Mouse (Mus musculus) kidney, postnatal 25 days (tissue): ENCODE measurements around the gene Dbr1.
"Not testable (repeated sequence)": the region's sequence is repeated elsewhere in the genome, so short reads cannot be mapped to it uniquely, and the experiment has no call there.

Source experiments
- DNase-seq, 2 experiments: peaks; one replicate each; pipeline ENCODE4 v3.0.0; 2021; ENCODE audit warnings: mixed read lengths in 2 of 2

Dbr1 gene

GRCm38 (mm10) chr9:99575677-99576480 lies at the start of gene Dbr1:
Gene Dbr1 (plus strand): TSS chr9:99575799.
- DNase-seq, result peak; percentile 96 to 98

GRCm38 (mm10) chr9:99531865-99532264 lies 43.7 kb upstream of the Dbr1 start:
- DNase-seq, result no peak

- DNase-seq, result no peak
Measured at GRCm38 (mm10) chr9:99546259-99546658, 29.3 kb upstream of the Dbr1 start.

GRCm38 (mm10) chr9:99552068-99552467 lies 23.5 kb upstream of the Dbr1 start:
- no peak for DNase-seq

GRCm38 (mm10) chr9:99553049-99553448 lies 22.6 kb upstream of the Dbr1 start:
- no peak for DNase-seq

- no peak for DNase-seq
Measured at GRCm38 (mm10) chr9:99554052-99554451, 21.5 kb upstream of the Dbr1 start.

GRCm38 (mm10) chr9:99555253-99555652 lies 20.3 kb upstream of the Dbr1 start:
- no peak for DNase-seq

- no peak for DNase-seq
Measured at GRCm38 (mm10) chr9:99557580-99558300, 17.9 kb upstream of the Dbr1 start.

GRCm38 (mm10) chr9:99558824-99559556 lies 16.6 kb upstream of the Dbr1 start:
- no peak for DNase-seq

- DNase-seq, result no peak
Measured at GRCm38 (mm10) chr9:99559557-99559904, 16.1 kb upstream of the Dbr1 start.

- DNase-seq, result no peak
Measured at GRCm38 (mm10) chr9:99560389-99560788, 15.2 kb upstream of the Dbr1 start.

- peak; percentile 82 to 83 for DNase-seq
Measured at GRCm38 (mm10) chr9:99563714-99564113, 11.9 kb upstream of the Dbr1 start.

GRCm38 (mm10) chr9:99568023-99568346 lies 7.6 kb upstream of the Dbr1 start:
- no peak for DNase-seq

- peak; percentile 92 to 95 for DNase-seq
Measured at GRCm38 (mm10) chr9:99568347-99569070, 7.1 kb upstream of the Dbr1 start, which contains the start of gene Armc8. Gene Armc8 (minus strand): TSS chr9:99568899.

GRCm38 (mm10) chr9:99569071-99569397 lies 6.6 kb upstream of the Dbr1 start:
- peak; percentile 37 to 44 for DNase-seq

GRCm38 (mm10) chr9:99580655-99581054 lies 5.1 kb downstream of the Dbr1 start:
- peak in 1 of 2 experiments; percentile 60 for DNase-seq

- peak; percentile 49 to 64 for DNase-seq
Measured at GRCm38 (mm10) chr9:99587505-99588202, 12.1 kb downstream of the Dbr1 start.

- no peak for DNase-seq
Measured at GRCm38 (mm10) chr9:99591144-99591543, 15.5 kb downstream of the Dbr1 start.

GRCm38 (mm10) chr9:99599127-99599526 lies 23.5 kb downstream of the Dbr1 start:
- not testable (repeated sequence) for DNase-seq

- no peak for DNase-seq
Measured at GRCm38 (mm10) chr9:99603566-99603965, 28.0 kb downstream of the Dbr1 start.

GRCm38 (mm10) chr9:99612202-99612601 lies 36.6 kb downstream of the Dbr1 start, which contains the start of gene A4gnt:
Gene A4gnt (plus strand): TSS chr9:99612502.
- DNase-seq, result peak; percentile 20 to 35

GRCm38 (mm10) chr9:99619688-99620087 lies 44.1 kb downstream of the Dbr1 start:
- no peak for DNase-seq
